Mouse (Mus musculus): ENCODE data around the gene Ldlr. TPM values are rescaled to one million over a fixed set of nuclear protein-coding genes. Genes with fewer than 3 reads are reported as not detected.

The Ldlr gene
- total and polyA plus RNA-seq, 2 experiments from 2014 or later: 9.6 to 27.7 TPM

DNA sequence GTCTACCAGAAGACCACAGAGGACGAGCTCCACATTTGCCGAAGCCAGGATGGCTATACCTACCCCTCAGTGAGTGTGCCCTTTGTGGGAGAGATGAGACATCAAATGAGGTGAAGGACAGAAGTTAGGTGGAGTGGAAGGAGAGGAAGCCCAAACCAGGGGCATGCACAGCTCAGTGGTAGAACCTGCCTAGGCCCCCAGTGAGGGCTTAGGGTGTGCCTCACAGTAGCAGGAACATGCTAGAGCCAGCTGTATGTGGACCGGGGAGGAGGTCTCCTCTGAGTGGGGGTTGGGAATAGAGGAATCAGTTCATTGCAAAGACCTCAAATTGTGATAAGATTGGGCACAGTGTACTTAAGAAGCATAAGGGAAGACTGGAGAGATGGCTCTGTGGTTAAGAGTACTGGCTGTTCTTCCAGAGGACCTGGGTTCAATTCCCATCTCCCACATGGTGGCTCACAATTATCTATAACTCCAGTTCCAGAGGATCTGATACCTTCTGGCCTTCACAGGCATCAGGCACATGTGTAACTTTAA lies 24.0 kb downstream of the Ldlr start:
- peaks cover 52% of the 10 kb centered on the region for H3K36me3 ChIP-seq (ENCODE audit: insufficient read depth, low read length)
- DNase-seq (ENCODE audit: low spot score) (no peak), ATAC-seq (ENCODE audit: low FRiP score) (no peak)
- no peaks in the 10 kb centered on the region for H3K9me3 ChIP-seq (ENCODE audit: low read length)
- 88% methylated on average over 3 of the region's 3 CpGs for WGBS
- no peak overlapping the region for H3K4me3 ChIP-seq (ENCODE audit: low read depth, low read length)
- H3K27ac ChIP-seq (ENCODE audit: low read depth, low read length): no peak overlapping the region
- no peak overlapping the region for H3K4me2 ChIP-seq (ENCODE audit: low read depth, low read length, poor library complexity, severe bottlenecking)
- no peak for TF ChIP-seq CTCF (IDR thresholded peaks at IDR 0.05)
- H3K4me1 ChIP-seq (ENCODE audit: insufficient read depth, low read length): no peaks in the 10 kb centered on the region
- no peaks in the 10 kb centered on the region for H3K27me3 ChIP-seq (ENCODE audit: insufficient read depth, low read length)
- no peak overlapping the region for H3K9ac ChIP-seq (replicated peaks; ENCODE audit: low read length, poor library complexity, severe bottlenecking)

DNA sequence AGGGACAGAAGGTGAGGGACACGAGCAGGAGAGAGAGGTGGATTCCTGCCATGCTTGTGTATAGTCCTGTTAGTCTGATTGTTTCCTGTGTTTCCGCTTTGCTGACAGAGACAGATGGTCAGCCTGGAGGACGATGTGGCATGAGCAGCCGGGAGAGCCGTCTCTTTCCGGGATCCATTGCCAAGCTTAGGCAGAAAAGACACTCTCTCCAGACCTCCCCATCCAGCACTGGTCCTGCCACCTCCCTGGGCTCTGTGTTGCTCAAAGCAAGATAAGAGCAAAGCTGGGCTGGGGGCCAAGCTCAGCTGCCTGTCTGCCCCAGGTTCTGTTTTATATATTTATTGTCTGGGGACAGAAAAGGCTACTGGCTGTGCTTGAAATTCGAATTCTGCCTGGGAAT lies 24.8 kb downstream of the Ldlr start:
- ATAC-seq (ENCODE audit: low FRiP score) (no peak), DNase-seq (ENCODE audit: low spot score) (peak; percentile 78)
- no peak overlapping the region for H3K4me3 ChIP-seq (ENCODE audit: low read depth, low read length)
- WGBS: 61% methylated on average over 7 of the region's 7 CpGs
- H3K4me1 ChIP-seq (ENCODE audit: insufficient read depth, low read length): no peaks in the 10 kb centered on the region
- no peak overlapping the region for H3K4me2 ChIP-seq (ENCODE audit: low read depth, low read length, poor library complexity, severe bottlenecking)
- H3K9ac ChIP-seq (replicated peaks; ENCODE audit: low read length, poor library complexity, severe bottlenecking): no peak overlapping the region
- peaks cover 46% of the 10 kb centered on the region for H3K36me3 ChIP-seq (ENCODE audit: insufficient read depth, low read length)
- H3K27me3 ChIP-seq (ENCODE audit: insufficient read depth, low read length): no peaks in the 10 kb centered on the region
- TF ChIP-seq CTCF (IDR thresholded peaks at IDR 0.05): no peak
- no peaks in the 10 kb centered on the region for H3K9me3 ChIP-seq (ENCODE audit: low read length)
- H3K27ac ChIP-seq (ENCODE audit: low read depth, low read length): no peak overlapping the region

DNA sequence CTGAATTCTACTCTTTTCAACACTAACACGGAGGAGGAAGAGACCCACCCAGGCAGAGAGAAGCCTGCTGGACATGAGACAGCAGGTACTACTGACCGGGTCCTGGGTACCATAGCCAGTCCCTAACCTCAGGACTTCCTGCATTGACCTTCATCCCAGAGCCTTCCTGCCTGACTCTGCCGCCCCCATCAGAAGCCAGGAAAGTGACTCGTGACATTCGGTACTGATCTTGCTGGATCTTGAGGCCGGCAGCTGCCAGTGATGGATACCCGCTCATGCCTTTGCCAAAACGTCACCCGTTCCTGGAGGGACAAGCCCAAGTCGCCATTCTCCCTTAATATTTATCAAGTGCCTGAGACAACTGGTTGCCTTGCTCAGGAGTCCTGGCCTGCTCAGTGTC lies 25.2 kb downstream of the Ldlr start:
- Histone ChIP-seq H3K9me3 (ENCODE audit: low read length) (no peaks in the 10 kb centered on the region), H3K27ac (ENCODE audit: low read depth, low read length) (no peak overlapping the region), H3K27me3 (ENCODE audit: insufficient read depth, low read length) (no peaks in the 10 kb centered on the region), H3K4me2 (ENCODE audit: low read depth, low read length, poor library complexity, severe bottlenecking) (no peak overlapping the region), H3K4me1 (ENCODE audit: insufficient read depth, low read length) (no peaks in the 10 kb centered on the region), H3K4me3 (ENCODE audit: low read depth, low read length) (no peak overlapping the region), H3K9ac (replicated peaks; ENCODE audit: low read length, poor library complexity, severe bottlenecking) (no peak overlapping the region), H3K36me3 (ENCODE audit: insufficient read depth, low read length) (peaks cover 46% of the 10 kb centered on the region)
- WGBS: 85% methylated on average over 10 of the region's 10 CpGs
- no peak for DNase-seq (ENCODE audit: low spot score)
- no peak for ATAC-seq (ENCODE audit: low FRiP score)
- no peak for TF ChIP-seq CTCF (IDR thresholded peaks at IDR 0.05)

DNA sequence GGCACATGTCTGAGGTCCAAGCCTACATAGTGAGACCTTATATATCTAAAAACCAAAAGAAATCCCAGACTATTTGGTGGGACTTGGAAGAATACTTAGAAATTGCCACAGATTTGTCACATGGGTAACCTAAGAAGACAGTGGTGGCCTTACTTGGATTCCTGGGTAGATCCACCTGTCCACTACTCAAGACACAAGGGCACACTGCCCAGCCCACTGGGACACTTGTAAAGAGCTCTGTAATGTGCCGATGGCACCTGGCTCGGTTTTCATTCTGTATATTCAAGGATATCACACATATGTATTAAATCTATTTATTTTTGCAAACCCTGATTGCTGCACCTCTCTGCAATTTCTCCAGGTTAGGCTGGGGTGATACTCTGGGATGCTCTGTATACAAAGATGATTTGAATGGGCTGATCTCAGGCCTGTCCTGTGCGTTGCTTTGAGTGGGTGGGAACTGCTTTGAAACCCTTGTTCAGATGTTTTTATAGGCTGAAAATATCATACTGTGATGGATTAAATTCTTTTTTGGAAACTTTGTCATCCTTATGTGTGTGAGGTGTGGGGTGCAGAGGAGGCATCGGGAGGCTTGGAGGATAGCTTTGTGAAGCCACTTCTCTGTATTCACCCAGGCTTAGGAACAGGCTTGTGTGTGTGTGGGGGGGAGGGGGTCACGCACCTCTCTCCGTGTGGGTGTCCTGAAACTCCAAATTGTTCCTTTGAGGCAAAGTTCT lies 26.3 kb downstream of the Ldlr start:
- Histone ChIP-seq H3K9me3 (ENCODE audit: low read length) (no peaks in the 10 kb centered on the region), H3K4me2 (ENCODE audit: low read depth, low read length, poor library complexity, severe bottlenecking) (no peak overlapping the region), H3K36me3 (ENCODE audit: insufficient read depth, low read length) (peaks cover 38% of the 10 kb centered on the region), H3K27ac (ENCODE audit: low read depth, low read length) (no peak overlapping the region), H3K9ac (replicated peaks; ENCODE audit: low read length, poor library complexity, severe bottlenecking) (no peak overlapping the region), H3K4me3 (ENCODE audit: low read depth, low read length) (no peak overlapping the region), H3K4me1 (ENCODE audit: insufficient read depth, low read length) (no peaks in the 10 kb centered on the region), H3K27me3 (ENCODE audit: insufficient read depth, low read length) (no peaks in the 10 kb centered on the region)
- TF ChIP-seq CTCF (IDR thresholded peaks at IDR 0.05): no peak
- DNase-seq (ENCODE audit: low spot score): no peak
- 88% methylated on average over 6 of the region's 6 CpGs for WGBS
- no peak for ATAC-seq (ENCODE audit: low FRiP score)

DNA sequence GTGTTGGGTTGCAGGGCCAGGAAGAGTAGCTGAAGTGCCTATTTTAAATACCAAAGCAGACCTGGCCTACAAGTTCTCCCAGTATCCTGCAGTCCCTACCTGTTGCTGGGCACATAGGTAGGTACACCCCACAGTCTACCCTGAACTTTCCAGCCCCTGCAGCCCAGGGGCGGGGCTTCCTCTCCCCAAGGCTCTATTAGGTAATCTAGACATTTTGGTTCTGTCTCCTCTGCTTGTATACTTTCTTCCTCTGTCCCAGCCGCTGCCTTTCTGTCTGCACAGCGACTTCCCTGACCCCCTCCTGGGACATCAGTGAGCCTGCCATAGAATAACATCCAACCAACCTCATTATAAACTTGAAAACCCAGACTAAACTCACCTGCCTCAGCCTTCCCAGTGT lies 27.1 kb downstream of the Ldlr start:
- Histone ChIP-seq H3K27ac (ENCODE audit: low read depth, low read length) (no peak overlapping the region), H3K9ac (replicated peaks; ENCODE audit: low read length, poor library complexity, severe bottlenecking) (no peak overlapping the region), H3K4me2 (ENCODE audit: low read depth, low read length, poor library complexity, severe bottlenecking) (no peak overlapping the region), H3K4me3 (ENCODE audit: low read depth, low read length) (no peak overlapping the region), H3K9me3 (ENCODE audit: low read length) (no peaks in the 10 kb centered on the region), H3K4me1 (ENCODE audit: insufficient read depth, low read length) (no peaks in the 10 kb centered on the region), H3K36me3 (ENCODE audit: insufficient read depth, low read length) (peaks cover 37% of the 10 kb centered on the region), H3K27me3 (ENCODE audit: insufficient read depth, low read length) (no peaks in the 10 kb centered on the region)
- WGBS: 77% methylated on average over 3 of the region's 3 CpGs
- no peak for DNase-seq (ENCODE audit: low spot score)
- TF ChIP-seq CTCF (IDR thresholded peaks at IDR 0.05): no peak
- ATAC-seq (ENCODE audit: low FRiP score): no peak

DNA sequence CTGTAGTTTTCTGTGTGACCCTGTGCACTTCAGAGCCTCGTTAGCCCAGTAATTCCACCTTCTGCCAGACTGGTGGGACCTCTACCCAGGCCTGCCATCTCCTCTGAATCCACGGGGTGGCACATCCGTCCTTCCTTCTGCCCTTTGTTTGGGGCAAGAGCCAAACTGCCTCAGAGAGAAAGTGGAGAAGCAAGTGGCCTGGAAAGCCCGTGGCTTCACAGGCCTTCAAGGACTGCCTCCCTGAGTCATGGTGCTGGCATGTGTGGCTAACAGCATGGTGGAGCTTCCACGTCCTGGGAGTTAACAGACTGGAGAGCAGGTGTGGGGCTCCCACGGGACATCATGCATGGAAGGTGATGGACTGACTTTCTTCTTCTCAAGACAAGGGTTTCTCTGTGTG lies 28.1 kb downstream of the Ldlr start:
- H3K27ac ChIP-seq (ENCODE audit: low read depth, low read length): no peak overlapping the region
- no peaks in the 10 kb centered on the region for H3K4me1 ChIP-seq (ENCODE audit: insufficient read depth, low read length)
- ATAC-seq (ENCODE audit: low FRiP score) (no peak), DNase-seq (ENCODE audit: low spot score) (peak; percentile 20)
- no peak overlapping the region for H3K4me2 ChIP-seq (ENCODE audit: low read depth, low read length, poor library complexity, severe bottlenecking)
- H3K9me3 ChIP-seq (ENCODE audit: low read length): no peaks in the 10 kb centered on the region
- WGBS: 73% methylated on average over 6 of the region's 6 CpGs
- peaks cover 28% of the 10 kb centered on the region for H3K36me3 ChIP-seq (ENCODE audit: insufficient read depth, low read length)
- H3K27me3 ChIP-seq (ENCODE audit: insufficient read depth, low read length): no peaks in the 10 kb centered on the region
- H3K9ac ChIP-seq (replicated peaks; ENCODE audit: low read length, poor library complexity, severe bottlenecking): no peak overlapping the region
- TF ChIP-seq CTCF (IDR thresholded peaks at IDR 0.05): peak; percentile 38
- H3K4me3 ChIP-seq (ENCODE audit: low read depth, low read length): no peak overlapping the region
